Mouse (Mus musculus) ES-Bruce4 (cell line): ENCODE results near the gene Olfr1013.

Source experiments
- CTCF ChIP-seq: IDR thresholded peaks from one replicate; pipeline ENCODE4 v1.8.1; 2011; ENCODE audit warnings: low read depth, low read length
- POLR2A ChIP-seq: IDR thresholded peaks from one replicate; pipeline ENCODE4 v1.8.1; 2011; ENCODE audit warnings: low read length; ENCODE audit not compliant: insufficient read depth

DNA sequence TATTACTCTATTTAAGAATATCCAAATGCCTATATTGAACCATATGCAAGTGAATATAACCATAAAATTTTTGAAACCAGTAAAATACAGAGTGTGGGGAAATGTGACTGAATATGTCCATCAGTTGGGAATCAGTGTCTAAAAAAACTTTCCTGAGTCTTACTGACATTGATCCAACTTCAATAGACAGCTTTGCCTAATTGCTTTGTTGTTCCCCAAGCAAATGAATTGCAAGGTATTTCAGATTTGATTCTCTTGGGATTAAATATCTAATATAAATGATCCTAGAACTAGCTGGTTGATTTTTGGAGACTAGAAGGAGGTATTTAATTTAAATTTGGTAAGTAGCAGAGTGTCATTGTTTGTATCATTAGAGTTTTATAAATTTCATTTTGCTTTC lies 5.5 kb downstream of the Olfr1013 start, which contains the start of gene Olfr1014:
- TF ChIP-seq POLR2A = no peak
- TF ChIP-seq CTCF = no peak
